Mouse (Mus musculus): Measurements from ENCODE around the gene Eml3. TPM values are rescaled to one million over a fixed set of nuclear protein-coding genes. Genes with fewer than 3 reads are reported as not detected.
A peak's percentile ranks its signal among the peaks of the same experiment; 100 is the strongest.

Eml3 gene
- polyA plus RNA-seq, 1 experiment from 2014 or later: 16.0 TPM

DNA sequence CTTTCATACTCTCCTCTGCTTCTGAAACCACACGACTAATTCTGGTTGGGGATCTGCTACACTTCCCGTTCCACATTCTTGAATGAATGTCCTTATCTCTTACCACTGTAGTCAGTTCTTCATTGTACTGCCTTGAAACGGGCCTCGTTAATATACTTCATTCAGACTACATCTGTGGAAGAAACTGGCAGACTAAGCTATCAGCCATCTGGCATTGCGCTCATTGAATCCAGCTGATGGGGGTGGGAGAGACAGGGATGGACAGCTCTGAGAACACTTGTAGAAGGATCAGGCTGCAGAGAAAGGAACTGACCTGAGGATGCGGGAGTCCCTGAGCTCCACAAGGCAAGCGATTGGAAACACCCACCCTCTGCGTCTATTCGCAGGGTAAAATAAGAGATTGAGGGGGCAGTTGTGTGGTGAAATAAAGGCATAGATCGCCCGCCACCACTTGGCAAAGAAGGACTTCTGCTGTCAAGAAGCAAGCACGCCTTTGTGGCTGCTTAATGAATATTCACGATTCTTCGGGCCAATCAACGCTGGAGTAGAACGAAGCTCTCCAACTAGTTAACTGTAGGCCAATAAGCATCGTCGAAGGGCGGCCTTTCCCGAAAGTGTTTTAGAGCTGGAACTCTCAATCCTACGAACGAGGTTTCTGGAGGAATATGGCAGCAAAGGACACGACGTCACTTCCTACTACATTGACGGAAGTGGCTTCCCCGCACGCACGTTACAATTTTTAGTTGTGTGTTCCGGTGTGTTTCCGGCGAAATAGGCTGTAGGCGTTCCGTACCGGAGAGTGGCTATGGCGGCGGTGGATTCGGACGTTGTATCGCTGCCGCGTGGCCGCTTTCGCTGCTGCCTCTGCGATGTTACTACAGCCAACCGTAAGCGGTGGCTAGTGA, 24.0 kb downstream of the Eml3 start, which contains the start of gene Tut1:
Gene Tut1 (plus strand): TSS at position 713 of the 905 bp plus-strand sequence.
- WGBS: 1% methylated on average over 46 of the region's 46 CpGs
- peaks cover 43% of the 10 kb centered on the region for H3K36me3 ChIP-seq (ENCODE audit: control insufficient read depth, insufficient read depth)

GRCm38 (mm10) chr19:8954171-8954570, 24.8 kb downstream of the Eml3 start:
- Histone ChIP-seq H3K9ac (ENCODE audit: low read length) (peak overlapping the region; percentile 91), H3K36me3 (ENCODE audit: control insufficient read depth, insufficient read depth) (peaks cover 38% of the 10 kb centered on the region), H3K27ac (ENCODE audit: low read length) (peak overlapping the region; percentile 85), H3K4me2 (ENCODE audit: low read depth, low read length) (peak overlapping the region; percentile 99), H3K27me3 (ENCODE audit: control insufficient read depth, insufficient read depth, low read length) (no peaks in the 10 kb centered on the region), H3K9me3 (replicated peaks; ENCODE audit: control insufficient read depth, low read length) (no peaks in the 10 kb centered on the region), H3K4me3 (ENCODE audit: low read length) (peak overlapping the region; percentile 98), H3K4me1 (ENCODE audit: control insufficient read depth, insufficient read depth, low read length) (peaks cover 16% of the 10 kb centered on the region)
- no peak for ATAC-seq (replicated peaks; ENCODE audit: extremely low read depth, insufficient read depth, low FRiP score)
- WGBS: 4% methylated on average over 9 of the region's 9 CpGs

More for the DNA sequence above, 24.0 kb downstream of the Eml3 start, which contains the start of gene Tut1:
- Histone ChIP-seq H3K9me3 (replicated peaks; ENCODE audit: control insufficient read depth, low read length) (no peaks in the 10 kb centered on the region), H3K4me2 (ENCODE audit: low read depth, low read length) (peak within 1 kb of the TSS; percentile 99), H3K27ac (ENCODE audit: low read length) (peak within 1 kb of the TSS; percentile 85), H3K27me3 (ENCODE audit: control insufficient read depth, insufficient read depth, low read length) (no peaks in the 10 kb centered on the region), H3K4me3 (ENCODE audit: low read length) (peak within 1 kb of the TSS; percentile 98), H3K9ac (ENCODE audit: low read length) (peak within 1 kb of the TSS; percentile 91), H3K4me1 (ENCODE audit: control insufficient read depth, insufficient read depth, low read length) (peaks cover 16% of the 10 kb centered on the region)
- peak; percentile 93 for ATAC-seq (replicated peaks; ENCODE audit: extremely low read depth, insufficient read depth, low FRiP score)

DNA sequence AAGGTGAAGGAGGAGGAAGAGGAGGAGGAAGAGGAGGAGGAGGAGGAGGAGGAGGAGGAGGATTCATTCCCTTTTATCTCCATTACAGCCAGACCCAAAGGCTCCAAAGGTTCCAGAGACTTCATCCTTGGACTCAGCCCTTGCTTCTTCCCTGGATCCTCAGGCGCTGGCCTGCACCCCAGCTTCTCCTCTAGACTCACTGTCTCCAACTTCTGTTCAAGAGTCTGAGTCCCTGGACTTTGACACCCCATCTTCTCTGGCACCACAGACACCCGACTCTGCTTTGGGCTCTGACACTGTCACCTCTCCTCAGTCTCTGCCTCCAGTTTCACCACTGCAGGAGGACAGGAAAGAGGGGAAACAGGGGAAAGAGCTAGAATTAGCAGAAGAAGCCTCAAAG, 32.9 kb downstream of the Eml3 start:
- H3K27me3 ChIP-seq (ENCODE audit: control insufficient read depth, insufficient read depth, low read length): no peaks in the 10 kb centered on the region
- H3K36me3 ChIP-seq (ENCODE audit: control insufficient read depth, insufficient read depth): peaks cover 47% of the 10 kb centered on the region
- no peak overlapping the region for H3K9ac ChIP-seq (ENCODE audit: low read length)
- ATAC-seq (replicated peaks; ENCODE audit: extremely low read depth, insufficient read depth, low FRiP score): no peak
- WGBS: 89% methylated on average over 2 of the region's 2 CpGs
- H3K27ac ChIP-seq (ENCODE audit: low read length): no peak overlapping the region
- no peak overlapping the region for H3K4me2 ChIP-seq (ENCODE audit: low read depth, low read length)
- peaks cover 11% of the 10 kb centered on the region for H3K4me1 ChIP-seq (ENCODE audit: control insufficient read depth, insufficient read depth, low read length)
- H3K9me3 ChIP-seq (replicated peaks; ENCODE audit: control insufficient read depth, low read length): no peaks in the 10 kb centered on the region
- H3K4me3 ChIP-seq (ENCODE audit: low read length): no peak overlapping the region

DNA sequence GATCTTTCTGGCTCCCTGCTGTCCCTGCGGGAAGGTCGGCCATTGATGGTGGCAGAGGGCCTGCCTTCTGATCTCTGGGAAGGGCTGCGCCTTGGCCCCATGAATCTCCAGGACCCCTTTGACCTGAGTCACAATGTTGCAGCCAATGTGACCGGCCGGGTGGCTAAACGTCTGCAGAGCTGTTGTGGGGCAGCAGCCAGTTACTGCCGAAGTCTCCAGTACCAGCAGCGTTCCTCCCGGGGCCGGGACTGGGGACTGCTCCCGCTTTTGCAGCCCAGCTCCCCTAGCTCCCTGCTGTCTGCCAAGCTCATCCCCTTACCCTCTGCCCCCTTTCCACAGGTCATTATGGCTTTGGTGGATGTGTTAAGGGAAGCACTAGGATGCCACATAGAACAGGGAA, 35.7 kb downstream of the Eml3 start:
- Histone ChIP-seq H3K36me3 (ENCODE audit: control insufficient read depth, insufficient read depth) (peaks cover 49% of the 10 kb centered on the region), H3K27me3 (ENCODE audit: control insufficient read depth, insufficient read depth, low read length) (no peaks in the 10 kb centered on the region), H3K9me3 (replicated peaks; ENCODE audit: control insufficient read depth, low read length) (no peaks in the 10 kb centered on the region), H3K27ac (ENCODE audit: low read length) (peak overlapping the region; percentile 96; the same call in 1 of the 2 replicates), H3K4me2 (ENCODE audit: low read depth, low read length) (no peak overlapping the region), H3K4me3 (ENCODE audit: low read length) (no peak overlapping the region), H3K4me1 (ENCODE audit: control insufficient read depth, insufficient read depth, low read length) (peaks cover 21% of the 10 kb centered on the region), H3K9ac (ENCODE audit: low read length) (no peak overlapping the region)
- 89% methylated on average over 11 of the region's 11 CpGs for WGBS
- ATAC-seq (replicated peaks; ENCODE audit: extremely low read depth, insufficient read depth, low FRiP score): no peak

GRCm38 (mm10) chr19:8965771-8966170, 36.4 kb downstream of the Eml3 start:
- 71% methylated on average over 8 of the region's 8 CpGs for WGBS
- H3K4me2 ChIP-seq (ENCODE audit: low read depth, low read length): peak overlapping the region; percentile 88
- no peaks in the 10 kb centered on the region for H3K27me3 ChIP-seq (ENCODE audit: control insufficient read depth, insufficient read depth, low read length)
- H3K9me3 ChIP-seq (replicated peaks; ENCODE audit: control insufficient read depth, low read length): no peaks in the 10 kb centered on the region
- H3K4me1 ChIP-seq (ENCODE audit: control insufficient read depth, insufficient read depth, low read length): peaks cover 21% of the 10 kb centered on the region
- peak overlapping the region; percentile 85 for H3K9ac ChIP-seq (ENCODE audit: low read length)
- H3K36me3 ChIP-seq (ENCODE audit: control insufficient read depth, insufficient read depth): peaks cover 52% of the 10 kb centered on the region
- peak overlapping the region; percentile 74 for H3K4me3 ChIP-seq (ENCODE audit: low read length)
- no peak for ATAC-seq (replicated peaks; ENCODE audit: extremely low read depth, insufficient read depth, low FRiP score)
- peak overlapping the region; percentile 96 for H3K27ac ChIP-seq (ENCODE audit: low read length)

- peak overlapping the region; percentile 74 for H3K4me3 ChIP-seq (ENCODE audit: low read length)
- H3K27ac ChIP-seq (ENCODE audit: low read length): peak overlapping the region; percentile 96
- no peak for ATAC-seq (replicated peaks; ENCODE audit: extremely low read depth, insufficient read depth, low FRiP score)
- WGBS: 28% methylated on average over 5 of the region's 5 CpGs
- peaks cover 21% of the 10 kb centered on the region for H3K4me1 ChIP-seq (ENCODE audit: control insufficient read depth, insufficient read depth, low read length)
- H3K36me3 ChIP-seq (ENCODE audit: control insufficient read depth, insufficient read depth): peaks cover 56% of the 10 kb centered on the region
- peak overlapping the region; percentile 88 for H3K4me2 ChIP-seq (ENCODE audit: low read depth, low read length)
- H3K9ac ChIP-seq (ENCODE audit: low read length): peak overlapping the region; percentile 85
- H3K27me3 ChIP-seq (ENCODE audit: control insufficient read depth, insufficient read depth, low read length): no peaks in the 10 kb centered on the region
- no peaks in the 10 kb centered on the region for H3K9me3 ChIP-seq (replicated peaks; ENCODE audit: control insufficient read depth, low read length)
These were observed 36.8 kb downstream of the Eml3 start for GRCm38 (mm10) chr19:8966198-8966589.

DNA sequence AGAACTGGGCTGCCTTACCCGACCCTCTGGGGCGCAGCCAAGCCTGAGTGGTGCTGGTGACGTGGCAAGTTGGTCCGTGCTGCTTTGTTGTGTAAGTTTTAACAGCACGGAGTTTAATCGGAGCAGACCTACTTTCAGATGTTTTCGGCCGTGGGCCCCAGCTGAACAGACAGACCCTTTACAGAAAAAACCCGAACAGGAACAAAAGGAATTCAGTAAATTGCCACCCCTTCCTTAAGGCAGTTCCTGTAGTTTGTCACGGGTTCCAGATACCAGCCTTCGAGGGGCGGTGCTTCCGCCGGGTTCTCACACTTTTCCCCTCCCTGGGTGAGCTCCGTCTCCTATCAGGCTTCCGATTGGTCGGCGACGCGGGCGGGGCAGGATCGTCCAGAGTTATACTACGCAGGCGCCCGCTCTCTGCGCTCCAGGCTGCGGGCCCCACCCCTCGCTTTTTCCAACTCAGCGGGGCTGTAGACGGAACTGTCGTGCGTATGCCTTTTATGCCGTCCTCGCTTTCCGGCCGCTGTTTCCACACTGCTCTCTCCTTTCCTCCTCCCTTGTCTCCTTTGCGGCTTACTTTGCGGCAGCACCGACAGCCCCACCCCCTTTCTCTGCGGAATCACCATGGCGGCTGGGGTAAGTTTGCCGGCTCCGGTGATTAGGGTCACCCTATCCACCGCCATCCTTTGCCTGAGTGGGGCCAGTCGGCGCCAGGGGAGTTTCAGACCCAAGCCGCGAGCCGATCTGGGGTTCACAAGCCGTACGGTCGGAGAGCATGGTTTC, 37.4 kb downstream of the Eml3 start, which contains the start of gene Eef1g:
Gene Eef1g (plus strand): TSS at position 452 of the 783 bp plus-strand sequence.
- H3K27ac ChIP-seq (ENCODE audit: low read length): peak within 1 kb of the TSS; percentile 96
- peak within 1 kb of the TSS; percentile 74 for H3K4me3 ChIP-seq (ENCODE audit: low read length)
- under 1% methylated on average over 52 of the region's 52 CpGs for WGBS
- peaks cover 57% of the 10 kb centered on the region for H3K36me3 ChIP-seq (ENCODE audit: control insufficient read depth, insufficient read depth)
- no peaks in the 10 kb centered on the region for H3K9me3 ChIP-seq (replicated peaks; ENCODE audit: control insufficient read depth, low read length)
- peak; percentile 99 for ATAC-seq (replicated peaks; ENCODE audit: extremely low read depth, insufficient read depth, low FRiP score)
- H3K4me1 ChIP-seq (ENCODE audit: control insufficient read depth, insufficient read depth, low read length): peaks cover 21% of the 10 kb centered on the region
- H3K4me2 ChIP-seq (ENCODE audit: low read depth, low read length): peak within 1 kb of the TSS; percentile 88
- no peaks in the 10 kb centered on the region for H3K27me3 ChIP-seq (ENCODE audit: control insufficient read depth, insufficient read depth, low read length)
- H3K9ac ChIP-seq (ENCODE audit: low read length): peak within 1 kb of the TSS; percentile 85

DNA sequence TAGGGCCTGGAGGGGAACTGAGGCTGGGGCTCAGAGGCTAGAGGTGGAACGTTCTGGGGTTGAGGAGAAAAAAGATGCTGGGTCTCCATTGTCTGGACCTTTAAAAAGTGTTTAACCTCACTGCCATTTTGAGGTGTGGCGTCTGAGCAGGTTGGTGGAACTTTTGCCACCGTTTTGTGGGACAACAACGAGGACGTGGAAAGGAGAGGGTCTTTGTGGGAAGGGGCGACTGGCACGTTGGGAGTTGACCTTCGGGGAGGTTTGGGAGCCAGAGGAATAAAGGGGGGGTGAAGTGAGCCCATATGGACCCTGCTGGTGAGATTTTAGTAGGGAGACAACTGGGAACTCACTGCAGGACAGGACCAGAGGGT, 38.0 kb downstream of the Eml3 start:
- ATAC-seq (replicated peaks; ENCODE audit: extremely low read depth, insufficient read depth, low FRiP score): no peak
- H3K9ac ChIP-seq (ENCODE audit: low read length): peak overlapping the region; percentile 81
- peaks cover 21% of the 10 kb centered on the region for H3K4me1 ChIP-seq (ENCODE audit: control insufficient read depth, insufficient read depth, low read length)
- H3K27me3 ChIP-seq (ENCODE audit: control insufficient read depth, insufficient read depth, low read length): no peaks in the 10 kb centered on the region
- H3K27ac ChIP-seq (ENCODE audit: low read length): peak overlapping the region; percentile 83
- H3K4me2 ChIP-seq (ENCODE audit: low read depth, low read length): peak overlapping the region; percentile 82
- peak overlapping the region; percentile 68 for H3K4me3 ChIP-seq (ENCODE audit: low read length)
- no peaks in the 10 kb centered on the region for H3K9me3 ChIP-seq (replicated peaks; ENCODE audit: control insufficient read depth, low read length)
- peaks cover 61% of the 10 kb centered on the region for H3K36me3 ChIP-seq (ENCODE audit: control insufficient read depth, insufficient read depth)
- 0% methylated on average over 8 of the region's 8 CpGs for WGBS

Data from heart, embryonic 16.5 days (tissue).